Mouse (Mus musculus): ENCODE data around the gene Trabd.
A peak's percentile ranks its signal among the peaks of the same experiment; 100 is the strongest.

DNA sequence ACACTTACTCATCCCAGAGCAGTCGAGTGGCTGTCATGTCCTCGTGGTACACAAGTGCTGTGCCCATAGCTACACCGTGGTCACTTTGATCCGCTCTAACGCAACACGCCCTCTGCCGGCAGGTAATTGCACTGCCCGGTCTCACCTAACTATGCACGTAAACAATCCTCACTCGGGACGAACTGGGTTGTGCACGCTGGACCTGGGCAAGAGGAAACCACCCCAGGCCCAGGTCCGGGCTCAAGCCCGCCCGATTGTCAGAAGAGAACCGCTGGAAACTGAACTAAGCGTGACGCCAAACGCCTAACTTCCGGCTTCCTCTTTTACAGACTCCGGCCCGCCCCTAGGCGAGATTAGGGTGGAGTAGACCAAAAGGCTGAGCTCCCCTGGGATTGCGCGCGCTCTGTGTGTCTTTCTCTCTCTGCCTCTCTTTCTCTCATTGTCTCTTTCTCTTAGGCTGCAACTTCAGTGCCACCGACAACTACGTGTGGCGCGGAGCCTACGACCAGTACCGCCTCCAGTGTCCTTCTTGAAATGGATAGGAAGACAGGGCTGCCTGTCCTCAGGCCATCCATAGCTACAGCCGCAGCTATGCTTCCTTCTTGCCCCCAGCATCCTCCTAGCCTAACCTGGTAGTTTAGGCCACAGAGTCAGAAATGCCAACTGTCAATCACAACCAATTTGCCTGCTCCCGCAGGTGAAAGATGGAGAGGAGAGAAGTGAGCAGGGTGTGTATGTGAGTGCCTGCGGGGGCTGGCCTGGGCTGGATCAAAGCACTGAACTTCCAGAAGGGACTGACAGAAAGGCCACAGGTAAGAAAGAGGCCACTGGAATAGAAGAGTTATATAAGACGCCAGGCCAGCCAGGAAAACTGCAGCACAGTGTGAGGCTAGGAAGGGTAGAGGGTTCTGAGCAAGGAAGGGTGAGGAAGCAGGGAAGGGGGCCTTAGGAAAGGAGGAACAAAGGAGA lies 53.7 kb downstream of the Trabd start, which contains the start of gene Hdac10:
- peak; percentile 87 for TF ChIP-seq CTCF (conservative IDR thresholded peaks at IDR 0.05; ENCODE audit: low read length)
- no peak for TF ChIP-seq POU5F1 (IDR thresholded peaks at IDR 0.05; ENCODE audit: borderline replicate concordance, low read length)
- TF ChIP-seq NANOG (IDR thresholded peaks at IDR 0.05; ENCODE audit: borderline replicate concordance, low read length), result no peak

Measured in E14TG2a.4 (cell line).